Mouse (Mus musculus) frontal cortex, adult (tissue): ENCODE results near the gene Tcf7l1.

Experiments used
- ATAC-seq: cut with Nextera tagmentation; 2 replicates; pipeline ENCODE4 v1.9.2; 2017; ENCODE audit warnings: mild to moderate bottlenecking, moderate library complexity, mixed read lengths; ENCODE audit not compliant: low TSS enrichment

The Tcf7l1 gene

DNA sequence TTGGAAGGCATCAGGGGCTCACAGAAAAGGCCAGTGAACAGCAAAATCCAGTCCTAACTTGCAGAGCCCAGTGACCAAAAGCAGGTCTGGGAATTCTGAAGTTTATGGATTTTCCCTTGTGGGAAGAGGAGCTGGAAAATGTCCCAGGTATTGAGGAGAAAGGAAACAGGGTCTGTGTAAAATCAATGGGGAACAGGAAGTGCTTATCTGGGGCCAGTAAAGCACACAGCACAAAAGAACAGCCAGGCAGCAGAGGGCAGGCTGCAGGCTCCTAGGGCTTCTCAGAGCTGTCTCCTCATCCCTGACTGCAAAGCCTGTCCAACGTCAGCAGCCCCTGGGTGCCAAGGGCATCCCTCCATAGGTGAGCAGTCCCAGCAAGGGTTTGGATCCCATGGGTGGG lies 126.1 kb downstream of the Tcf7l1 start:
- ATAC-seq = no peak

DNA sequence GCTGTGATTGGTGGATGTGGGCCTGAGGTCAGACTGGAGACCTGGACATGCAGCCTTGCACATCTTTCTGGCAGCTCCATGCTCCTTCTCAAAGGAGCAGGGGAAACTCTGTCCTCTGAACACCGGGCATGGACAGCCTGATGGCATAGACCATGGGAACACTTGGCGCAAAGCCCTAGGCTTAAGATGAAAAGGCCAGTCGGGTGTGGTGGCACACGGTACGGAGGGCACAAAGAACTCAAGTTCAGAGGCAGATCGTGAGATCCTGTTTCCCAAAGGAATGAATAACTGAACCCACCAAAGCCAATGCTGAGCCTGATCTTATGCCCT lies 128.7 kb downstream of the Tcf7l1 start:
- ATAC-seq = no peak

DNA sequence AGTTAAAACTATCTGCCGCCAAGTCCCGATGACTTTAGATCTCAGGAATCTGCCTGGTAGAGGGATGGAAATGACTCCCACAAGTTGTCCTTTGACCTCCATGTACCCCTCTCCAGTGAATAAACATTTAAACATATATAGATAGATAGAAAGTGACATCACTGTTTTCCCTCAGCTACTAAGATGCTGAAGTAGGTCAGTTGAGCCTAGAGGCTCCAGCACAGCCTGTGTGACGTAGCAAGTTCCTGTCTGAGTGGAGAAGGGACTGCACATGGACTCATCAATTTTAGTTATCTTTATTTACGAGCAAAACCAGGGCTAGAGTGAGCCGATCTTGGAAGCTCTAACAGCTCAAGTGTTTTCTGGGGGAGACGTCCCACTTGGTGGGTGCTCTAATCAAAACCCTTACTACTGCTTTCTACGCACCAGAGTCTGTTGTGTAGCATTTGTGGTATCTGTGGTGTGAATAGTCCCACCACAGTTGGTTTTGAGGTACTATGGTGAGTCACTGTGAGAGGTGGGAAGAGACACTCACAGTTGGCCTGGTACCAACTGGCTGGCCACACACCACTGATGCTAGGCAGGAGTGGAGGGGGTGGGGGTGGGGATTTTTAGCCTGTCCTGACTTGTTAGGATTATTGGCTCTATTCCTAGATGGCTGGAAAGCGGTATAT lies 129.2 kb downstream of the Tcf7l1 start:
- ATAC-seq = peak; percentile 77

DNA sequence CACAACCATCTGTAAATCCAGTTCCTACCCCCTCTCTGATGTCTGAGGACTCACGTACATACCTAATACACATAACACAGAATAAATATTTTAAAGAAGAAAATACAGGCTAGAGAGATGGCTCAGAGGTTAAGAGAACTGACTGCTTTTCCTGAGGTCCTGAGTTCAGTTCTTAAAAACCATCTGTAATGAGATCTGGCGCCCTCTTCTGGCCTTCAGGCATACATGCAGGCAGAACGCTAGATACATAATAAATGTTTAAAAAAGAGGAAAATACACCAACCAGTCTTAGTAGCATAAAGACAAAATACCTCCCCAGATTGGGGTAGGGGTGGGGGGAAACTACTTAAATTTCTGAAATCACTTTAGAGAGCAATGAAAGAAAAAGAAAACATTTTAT lies 131.0 kb downstream of the Tcf7l1 start:
- no peak for ATAC-seq

DNA sequence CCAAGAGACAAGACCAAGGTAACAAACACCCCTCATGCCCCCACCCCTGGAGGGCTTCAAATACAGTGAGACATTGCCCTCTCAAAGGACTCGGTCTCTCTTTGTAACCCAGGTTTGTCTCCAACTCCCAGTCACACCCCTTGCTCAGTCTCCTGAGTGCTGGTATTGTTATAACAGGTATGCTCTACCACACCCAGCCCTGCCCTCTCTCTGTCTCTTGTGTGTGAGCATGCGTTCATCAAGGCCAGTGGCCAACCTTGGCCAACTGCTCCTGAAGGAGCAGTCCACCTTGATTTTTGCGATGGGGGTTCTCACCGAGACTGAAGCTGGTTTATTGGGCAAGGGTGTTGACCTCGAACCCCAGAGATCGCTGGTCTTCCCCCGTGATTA lies 133.0 kb downstream of the Tcf7l1 start:
- no peak for ATAC-seq

DNA sequence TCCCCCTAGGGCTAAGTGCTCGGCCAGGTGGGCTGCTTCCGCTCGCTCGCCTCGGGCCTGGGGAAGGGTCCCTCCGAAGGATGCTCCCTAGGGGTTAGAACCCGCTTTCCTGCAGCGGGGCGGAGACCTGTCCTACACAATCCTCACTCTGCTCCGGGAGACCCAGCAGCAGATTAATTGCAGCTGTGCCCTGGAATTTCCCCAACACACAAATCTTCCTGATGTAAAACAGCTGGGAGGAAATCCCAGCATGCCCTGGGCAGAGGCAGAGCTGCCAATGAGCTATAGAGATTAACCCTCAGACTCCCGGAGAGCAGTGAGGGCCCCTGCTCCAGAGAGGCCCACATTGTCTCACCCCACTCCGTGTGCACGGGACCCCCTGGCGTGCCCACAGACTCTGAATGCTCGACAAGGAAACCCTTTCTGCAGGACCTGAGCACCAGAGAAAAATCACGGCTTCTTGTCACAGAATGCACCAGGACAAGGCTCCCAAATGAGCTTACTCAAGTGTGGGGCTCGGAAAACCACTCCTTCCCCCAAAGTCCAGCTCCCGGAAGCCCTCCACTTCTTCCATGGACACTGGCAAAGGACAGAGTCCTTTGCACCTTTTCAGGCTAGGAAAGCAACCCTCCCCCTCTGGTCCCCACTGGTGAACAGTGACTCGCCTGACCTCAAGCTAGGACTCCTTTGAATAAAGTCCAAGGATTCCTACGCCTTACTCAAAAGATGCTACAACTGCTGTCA lies 133.6 kb downstream of the Tcf7l1 start:
- ATAC-seq = no peak

DNA sequence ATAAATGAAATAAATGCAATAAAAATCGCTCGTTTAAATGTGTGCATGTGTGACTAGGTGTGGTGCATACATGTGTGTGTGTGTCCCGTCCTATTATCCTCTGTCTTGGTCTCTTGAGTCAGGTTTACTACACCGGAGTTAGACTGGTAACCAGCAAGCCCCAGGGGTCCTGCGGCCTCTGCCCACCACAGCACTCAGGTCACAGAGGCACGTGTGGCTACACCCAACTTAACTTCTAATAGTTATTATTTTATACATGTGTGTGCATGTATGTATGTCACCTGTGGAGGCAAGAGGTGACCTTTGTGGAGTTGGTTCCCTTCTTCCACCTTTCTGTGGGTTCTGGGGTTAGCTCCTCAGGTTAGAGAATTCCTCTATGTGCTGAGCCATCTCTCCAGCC lies 134.7 kb downstream of the Tcf7l1 start:
- no peak for ATAC-seq

DNA sequence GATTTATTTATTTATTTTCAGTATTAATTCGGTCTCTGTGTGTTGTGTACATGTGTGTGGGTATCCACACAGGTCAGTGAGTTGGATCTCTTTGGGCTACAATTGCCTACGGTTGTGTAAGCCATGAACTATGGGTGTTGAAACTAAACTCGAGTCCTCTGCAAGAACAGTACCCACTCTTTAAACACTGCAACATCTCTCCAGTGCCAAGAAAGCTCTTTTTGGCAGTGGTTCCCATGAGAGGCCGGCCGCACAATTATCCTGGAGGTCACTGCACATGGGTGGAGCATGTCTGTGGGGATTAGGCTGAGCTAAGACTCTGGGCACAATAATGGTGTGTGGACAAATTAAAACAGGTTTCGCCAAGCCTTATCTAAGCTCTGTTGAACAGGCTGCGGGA lies 135.6 kb downstream of the Tcf7l1 start:
- no peak for ATAC-seq

DNA sequence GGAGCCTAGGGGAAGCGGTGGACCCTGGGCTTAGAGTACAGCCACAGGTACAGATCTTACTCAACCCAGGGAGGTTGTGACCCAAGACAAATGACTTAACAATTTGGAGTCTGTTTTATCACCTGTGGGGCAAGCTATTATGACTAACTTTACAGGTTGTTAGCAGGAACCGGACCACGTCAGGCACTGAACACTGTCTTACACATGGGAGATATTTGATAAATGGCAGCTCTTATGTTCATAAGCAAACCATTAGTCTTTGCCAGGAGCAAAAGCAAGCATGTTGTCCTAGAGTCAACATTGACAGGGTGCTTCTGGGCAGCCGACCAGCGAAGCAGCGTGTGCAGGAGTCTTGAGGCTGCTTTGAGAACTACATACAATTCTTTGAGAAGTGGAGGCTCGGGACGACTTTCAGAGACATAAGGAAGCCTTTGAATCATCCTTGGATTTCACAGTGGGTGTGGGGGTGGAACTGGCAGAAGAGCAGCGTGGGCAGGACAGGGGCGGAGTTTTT lies 138.7 kb downstream of the Tcf7l1 start:
- ATAC-seq = peak; percentile 93

DNA sequence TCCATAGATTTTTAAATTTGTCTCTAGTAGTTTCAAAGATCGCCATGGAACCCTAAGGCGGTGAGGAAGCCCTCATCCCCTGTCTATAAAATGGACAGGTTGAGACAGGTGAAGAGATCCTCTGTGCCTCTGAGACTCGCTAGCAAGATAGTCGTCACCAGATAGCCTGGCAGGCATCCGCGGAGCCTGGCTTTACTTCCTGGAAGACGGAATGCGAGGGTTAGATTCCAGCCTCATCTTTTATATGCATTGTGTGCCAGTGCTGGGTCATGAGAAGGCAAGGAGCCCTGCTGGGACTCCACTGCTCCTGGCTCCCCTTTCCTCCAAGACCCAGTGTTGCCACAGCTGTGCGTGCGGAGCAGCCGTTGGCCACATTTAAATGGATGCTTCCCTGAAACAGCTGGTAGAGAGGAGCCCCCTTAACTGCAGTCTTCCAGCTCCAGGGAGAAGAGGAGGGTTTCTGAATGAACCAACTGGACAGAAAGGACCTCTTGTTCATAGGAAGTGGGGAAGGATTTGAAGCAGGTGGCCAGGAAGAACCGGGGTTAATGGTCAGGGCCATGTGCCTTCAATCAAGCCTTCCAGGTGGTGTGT lies 141.0 kb downstream of the Tcf7l1 start:
- ATAC-seq = no peak

DNA sequence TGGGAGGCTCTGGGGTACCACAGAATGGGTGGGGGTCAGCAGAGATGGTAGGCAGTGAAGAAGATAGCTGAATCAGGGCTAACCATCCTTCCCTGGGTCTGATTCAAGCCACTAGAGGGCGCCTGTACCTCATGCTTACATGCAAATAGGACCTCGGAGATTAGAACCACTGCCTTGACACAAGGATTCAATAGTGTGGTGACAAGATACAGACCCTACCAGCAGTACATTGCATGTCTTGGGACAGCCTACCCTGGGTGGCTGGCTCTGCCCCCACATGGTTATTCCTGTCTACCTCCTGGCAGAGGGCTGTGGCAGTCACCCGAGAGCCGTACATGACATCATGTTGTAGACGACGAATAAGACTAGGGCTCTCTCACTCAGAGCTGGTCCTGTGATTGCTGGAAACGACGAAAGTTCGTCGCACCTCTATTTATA lies 141.7 kb downstream of the Tcf7l1 start:
- peak; percentile 70 for ATAC-seq

DNA sequence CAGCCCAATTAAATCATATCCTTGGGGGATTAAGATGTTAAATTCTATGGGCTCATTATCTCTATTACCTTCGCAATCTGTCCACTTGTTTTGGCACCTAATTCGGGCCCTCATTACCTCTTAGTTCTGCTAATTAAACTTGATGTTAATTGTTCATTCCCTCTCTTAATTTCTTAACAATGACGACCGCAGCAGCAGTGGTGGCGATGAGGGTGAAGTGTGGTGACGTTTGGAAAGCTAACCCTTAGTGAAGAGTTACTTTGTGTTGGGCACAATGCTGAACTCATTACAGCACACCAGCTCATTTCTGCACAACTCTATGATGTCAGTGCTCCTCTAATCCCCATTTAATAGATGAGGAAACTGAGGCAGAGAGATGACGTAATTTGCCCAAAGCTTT lies 143.7 kb downstream of the Tcf7l1 start:
- no peak for ATAC-seq

DNA sequence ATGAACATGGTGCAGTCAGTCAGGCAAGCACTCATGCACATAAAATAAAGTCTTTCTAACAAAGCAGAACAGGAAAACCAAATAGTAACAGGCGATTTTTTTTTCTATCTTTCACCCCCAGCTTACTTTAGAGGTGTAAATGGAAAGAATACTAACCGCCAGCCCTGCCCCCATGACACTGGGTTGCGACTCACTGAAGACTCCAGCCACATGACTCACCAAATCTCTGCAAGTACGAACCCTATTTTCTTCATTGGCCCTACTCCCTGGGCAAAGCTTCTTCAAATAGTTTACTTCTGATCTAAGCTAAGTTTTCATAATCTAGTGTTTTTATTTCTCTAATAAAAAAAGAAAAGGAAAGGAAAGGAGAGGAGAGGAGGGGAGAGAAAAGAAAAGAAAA lies 144.5 kb downstream of the Tcf7l1 start:
- ATAC-seq = no peak

DNA sequence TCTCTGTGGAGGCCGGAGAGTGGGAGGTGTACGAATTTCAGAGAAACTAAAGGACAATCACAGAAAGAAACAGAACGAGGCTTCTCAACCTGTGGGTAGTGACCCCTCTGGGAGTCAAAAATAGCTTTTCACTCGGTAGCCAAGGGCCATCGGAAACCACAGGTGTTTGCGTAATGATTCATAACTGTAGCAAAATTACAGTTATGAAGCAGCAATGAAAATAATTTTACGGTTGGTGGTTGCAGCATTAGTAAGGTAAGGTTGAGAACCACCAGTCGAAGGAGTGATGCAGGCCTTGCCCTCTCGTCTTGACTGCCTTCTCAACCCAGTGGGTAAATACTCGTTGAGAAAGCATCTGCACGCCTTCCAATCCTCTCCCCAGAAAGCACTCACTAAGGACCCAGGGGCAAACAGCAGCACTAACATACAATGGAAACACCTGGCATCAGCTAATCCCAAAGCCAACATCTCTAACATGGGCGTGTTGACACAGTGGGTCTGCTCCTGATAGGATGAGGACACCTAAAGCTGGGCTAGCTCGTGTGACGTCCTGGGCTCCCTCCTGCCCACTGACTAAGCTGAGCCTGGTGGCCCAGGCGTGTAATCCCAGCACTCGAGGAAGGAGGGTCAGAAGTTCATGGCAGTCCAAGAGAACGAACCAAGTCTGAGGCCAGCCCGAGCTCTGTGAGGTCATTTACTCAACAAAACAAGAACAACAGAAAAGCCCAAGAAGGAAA lies 147.7 kb downstream of the Tcf7l1 start:
- no peak for ATAC-seq

DNA sequence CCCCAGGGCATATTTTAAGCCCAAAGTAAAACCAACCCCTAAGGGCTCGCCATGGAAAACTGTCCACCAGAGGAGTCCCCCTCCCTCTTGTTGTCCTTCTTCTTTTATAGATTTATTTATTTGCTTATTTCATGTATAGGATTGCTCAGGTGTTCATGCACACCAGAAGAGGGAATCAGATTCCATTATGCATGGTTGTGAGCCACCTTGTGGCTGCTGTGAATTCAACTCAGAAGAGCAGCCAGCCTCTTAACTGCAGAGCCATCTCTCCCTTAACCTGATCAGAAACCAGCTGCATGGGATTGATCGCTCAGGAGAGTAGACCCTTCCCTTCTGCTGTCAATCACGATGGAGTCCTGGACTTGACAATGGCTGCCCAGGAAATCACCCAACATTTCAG lies 152.1 kb downstream of the Tcf7l1 start:
- peak; percentile 52; the same call in 1 of the 2 replicates for ATAC-seq

DNA sequence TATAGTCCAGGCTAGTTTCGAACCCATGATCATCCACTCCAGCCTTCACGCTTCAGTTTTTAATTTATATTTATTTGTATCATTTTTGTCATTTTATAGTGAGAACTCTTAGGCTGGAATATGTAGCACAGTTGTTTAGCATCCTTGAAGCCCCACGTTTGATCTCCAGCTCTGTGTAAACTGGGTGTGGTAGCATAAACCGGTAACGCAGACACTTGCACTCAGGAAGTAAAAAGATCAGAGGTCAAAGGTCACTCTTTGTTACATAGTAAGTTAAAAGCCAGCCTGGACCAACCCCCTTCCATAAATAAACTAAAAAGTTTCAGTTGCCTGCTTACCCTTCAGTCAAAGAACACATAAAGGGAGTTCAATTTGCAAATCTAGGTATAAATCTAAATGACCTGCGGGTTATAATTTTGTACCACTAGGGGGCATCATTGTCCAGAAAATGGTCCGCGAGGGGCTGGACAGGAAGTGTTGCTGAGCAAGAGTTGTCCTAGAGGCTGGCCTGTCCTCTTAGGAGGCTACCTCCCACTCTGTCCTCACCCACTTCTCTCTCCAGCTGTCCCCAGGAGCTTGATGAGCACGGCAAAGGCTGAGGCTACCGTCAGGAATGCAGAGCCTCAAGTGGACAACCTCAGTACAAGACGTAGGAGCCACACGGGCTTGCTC lies 153.2 kb downstream of the Tcf7l1 start:
- ATAC-seq = peak; percentile 88

DNA sequence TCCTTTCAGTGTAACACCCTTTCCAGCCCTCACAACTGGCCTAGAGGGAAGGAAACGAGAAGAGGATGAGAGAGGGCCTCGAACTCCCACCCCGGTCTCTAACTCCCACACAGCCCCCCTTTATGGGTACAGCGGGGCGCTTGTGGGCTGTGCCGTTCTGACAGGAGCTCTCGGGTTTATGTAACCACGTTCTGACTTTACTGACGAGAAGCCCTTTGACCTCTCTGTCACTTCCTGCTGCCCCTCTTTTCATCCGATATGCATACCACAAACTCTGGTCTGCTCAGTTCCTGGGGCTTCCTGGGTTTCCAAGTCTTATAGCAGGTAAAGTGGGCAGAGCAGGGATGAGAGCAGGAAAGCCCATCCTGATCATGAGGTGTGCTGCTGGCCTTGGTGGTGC lies 154.7 kb downstream of the Tcf7l1 start:
- ATAC-seq = no peak

DNA sequence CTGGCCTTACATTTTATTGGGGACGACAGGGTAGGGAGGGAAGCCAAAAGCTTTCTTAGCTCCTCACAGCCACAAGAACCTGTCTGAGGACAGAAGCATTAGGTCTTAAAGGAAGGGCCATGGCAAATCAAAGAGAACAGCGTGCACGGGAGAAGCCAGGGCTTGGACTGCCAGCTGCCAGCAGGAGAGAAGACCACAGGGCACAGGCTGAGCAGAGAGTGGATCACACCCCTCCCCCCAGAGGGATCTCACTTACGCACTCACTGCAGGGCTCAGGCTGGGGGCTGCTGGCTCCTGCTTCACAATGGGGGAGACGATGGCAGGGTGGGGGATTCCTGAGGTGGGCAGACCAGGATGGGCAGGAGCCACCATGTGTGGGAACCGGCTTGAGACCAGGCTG lies 157.4 kb downstream of the Tcf7l1 start:
- no peak for ATAC-seq

DNA sequence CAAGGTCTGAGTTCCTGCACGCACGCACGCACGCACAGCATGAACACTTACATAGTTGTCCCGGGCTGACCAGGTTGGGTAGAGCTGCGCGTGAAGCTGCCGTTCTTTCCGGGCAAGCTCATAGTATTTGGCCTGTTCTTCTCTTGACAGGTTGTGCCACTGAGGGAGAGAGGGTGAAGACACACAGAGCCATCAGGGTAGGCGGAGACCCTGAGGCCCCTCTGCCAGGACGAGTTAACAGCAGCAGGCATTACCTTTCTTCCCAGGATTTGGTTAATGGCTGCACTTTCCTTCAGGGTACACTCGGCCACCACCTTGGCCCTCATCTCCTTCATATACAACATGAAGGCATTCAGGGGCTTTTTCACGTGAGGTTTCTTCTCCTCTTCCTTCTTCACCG lies 158.1 kb downstream of the Tcf7l1 start:
- ATAC-seq = no peak

DNA sequence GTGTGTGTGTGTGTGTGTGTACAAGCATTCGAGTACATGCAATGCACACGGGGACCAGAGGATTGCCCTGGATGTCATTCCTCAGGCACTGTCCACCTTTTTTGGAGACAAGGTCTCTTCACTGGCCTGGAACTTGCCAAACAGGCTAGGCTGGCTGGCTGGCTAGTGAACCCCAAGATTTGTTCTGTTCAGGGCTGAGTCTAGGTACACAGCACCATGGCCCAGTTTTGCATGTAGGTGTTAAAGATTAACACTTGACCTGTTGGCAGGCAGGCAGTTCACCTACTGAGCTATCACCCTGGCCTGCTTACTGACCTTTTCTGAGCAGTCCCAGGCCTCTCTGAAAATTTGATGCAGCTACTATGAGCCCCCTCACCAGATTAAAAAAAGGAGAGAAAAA lies 158.7 kb downstream of the Tcf7l1 start:
- ATAC-seq = no peak

DNA sequence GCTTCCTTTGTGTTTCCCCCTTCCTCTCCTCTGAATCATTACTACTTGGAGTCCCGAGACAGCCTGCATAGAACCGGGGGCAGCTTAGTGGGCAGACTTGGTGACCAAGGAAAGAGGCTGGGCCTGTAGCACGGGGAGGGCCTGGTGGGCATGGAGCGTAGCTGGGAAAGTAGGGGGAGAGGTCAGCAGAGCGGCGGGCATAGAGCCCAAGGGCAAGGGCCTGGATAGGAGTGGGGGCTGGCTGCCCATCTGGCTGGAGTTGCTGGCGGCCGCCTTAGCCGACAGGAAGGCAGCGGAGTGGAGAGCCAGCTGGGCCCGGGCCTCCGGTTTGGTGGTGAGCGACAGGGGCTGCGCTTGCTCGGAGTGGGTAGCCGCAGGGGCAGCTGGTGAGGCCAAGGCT lies 161.8 kb downstream of the Tcf7l1 start:
- no peak for ATAC-seq

DNA sequence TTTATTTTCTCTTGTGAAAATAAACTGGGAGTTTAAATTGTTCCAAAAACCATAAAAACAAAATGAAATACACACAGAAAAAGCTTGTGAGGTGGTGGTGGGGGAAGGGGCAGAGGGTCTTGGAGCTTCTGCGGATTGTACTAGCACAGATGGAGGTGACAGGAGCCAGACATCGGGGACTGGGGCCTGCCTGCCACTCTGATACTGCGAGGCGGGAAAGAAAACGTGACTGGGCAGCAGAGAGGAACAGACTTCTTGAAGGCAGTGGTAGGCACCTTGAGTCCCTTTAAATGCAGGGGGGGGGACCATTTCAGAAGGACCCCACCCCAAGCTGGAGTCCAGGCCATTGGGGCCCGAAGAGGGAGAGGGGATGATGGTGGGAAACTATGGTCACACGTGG lies 162.7 kb downstream of the Tcf7l1 start:
- ATAC-seq = no peak
